Mouse (Mus musculus): ENCODE measurements around the gene Plpp3.

Plpp3 gene

DNA sequence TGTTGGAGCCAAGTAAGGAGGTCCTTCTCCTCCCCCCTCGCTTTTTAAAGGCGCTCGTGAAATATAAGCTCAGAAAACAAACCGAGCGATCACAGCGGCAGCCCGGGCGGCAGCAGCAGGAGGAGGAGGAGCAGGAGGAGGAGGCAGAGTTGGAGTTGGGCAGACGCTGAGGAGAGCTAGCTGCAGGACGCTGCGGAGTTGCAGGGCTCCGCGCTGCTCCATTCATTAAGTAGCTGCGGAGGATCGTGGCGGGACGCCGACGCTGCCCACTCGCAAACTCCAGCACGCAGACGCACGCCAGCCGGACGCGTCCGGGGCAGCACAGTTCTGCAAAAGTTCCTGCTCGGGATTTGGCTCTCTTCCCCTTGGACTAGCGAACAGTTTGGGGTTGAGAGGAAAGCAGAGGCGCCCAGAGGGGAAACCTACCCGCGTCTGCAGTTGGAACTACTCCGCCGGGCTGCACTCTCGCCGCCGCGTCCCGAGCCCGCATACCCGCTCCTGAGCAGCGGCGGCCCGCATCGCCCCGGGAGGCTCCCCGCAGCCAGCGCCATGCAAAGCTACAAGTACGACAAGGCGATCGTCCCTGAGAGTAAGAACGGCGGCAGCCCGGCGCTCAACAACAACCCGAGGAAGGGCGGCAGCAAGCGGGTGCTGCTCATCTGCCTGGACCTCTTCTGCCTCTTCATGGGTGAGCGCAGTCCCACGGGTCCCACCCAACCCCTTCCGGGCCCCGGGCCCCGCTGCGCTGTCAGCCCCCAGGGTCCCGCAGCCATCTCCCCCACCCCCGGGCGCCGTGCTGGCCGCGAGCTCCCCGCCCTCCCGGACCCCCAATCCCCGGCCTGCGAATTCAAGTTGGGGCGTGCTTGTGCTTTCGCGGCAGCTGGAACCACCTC, at the start of gene Plpp3:
Gene Plpp3 (plus strand): TSS at position 72 of the 893 bp plus-strand sequence.
- DNase-seq, result peak; percentile 58

GRCm38 (mm10) chr4:105107943-105108640, 49.1 kb upstream of the Plpp3 start:
- DNase-seq, result no peak

DNA sequence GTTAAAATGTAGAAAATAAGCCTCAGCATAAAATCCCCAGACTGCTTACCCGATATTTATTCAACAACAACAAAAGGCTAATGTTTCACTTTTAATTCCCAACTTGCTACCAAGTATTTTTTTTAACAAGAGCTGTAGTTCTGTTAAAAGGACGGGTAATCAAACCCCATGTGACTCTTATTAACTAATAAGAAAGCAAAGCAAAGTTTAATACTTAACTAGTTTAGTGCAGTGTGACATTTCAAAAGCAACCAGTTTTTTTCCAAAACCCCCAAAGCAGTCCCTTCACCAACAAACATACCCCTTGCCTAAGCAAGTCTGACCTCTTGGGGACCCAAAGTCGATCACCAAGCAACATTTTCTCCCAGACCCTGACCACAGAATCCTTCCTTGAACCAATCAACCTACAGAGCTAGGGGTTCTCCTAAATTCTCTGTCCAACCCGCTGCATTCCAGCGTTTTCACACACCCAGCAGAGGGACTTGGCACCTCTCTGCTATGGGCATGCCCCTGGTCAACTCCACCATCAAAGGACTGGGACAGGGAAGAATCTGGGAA, 48.4 kb upstream of the Plpp3 start:
- no peak for DNase-seq

GRCm38 (mm10) chr4:105109199-105109989, 47.8 kb upstream of the Plpp3 start, which contains the start of gene Prkaa2:
TSS of gene Prkaa2 (minus strand) at chr4:105109890.
- DNase-seq, result peak; percentile 82

GRCm38 (mm10) chr4:105109990-105110683, 47.0 kb upstream of the Plpp3 start:
- no peak for DNase-seq

- DNase-seq, result no peak
These were observed 46.5 kb upstream of the Plpp3 start for GRCm38 (mm10) chr4:105110684-105111035.

- DNase-seq, result no peak
These were observed 45.4 kb upstream of the Plpp3 start for GRCm38 (mm10) chr4:105111770-105112169.

GRCm38 (mm10) chr4:105113042-105113441, 44.1 kb upstream of the Plpp3 start:
- DNase-seq, result no peak

DNA sequence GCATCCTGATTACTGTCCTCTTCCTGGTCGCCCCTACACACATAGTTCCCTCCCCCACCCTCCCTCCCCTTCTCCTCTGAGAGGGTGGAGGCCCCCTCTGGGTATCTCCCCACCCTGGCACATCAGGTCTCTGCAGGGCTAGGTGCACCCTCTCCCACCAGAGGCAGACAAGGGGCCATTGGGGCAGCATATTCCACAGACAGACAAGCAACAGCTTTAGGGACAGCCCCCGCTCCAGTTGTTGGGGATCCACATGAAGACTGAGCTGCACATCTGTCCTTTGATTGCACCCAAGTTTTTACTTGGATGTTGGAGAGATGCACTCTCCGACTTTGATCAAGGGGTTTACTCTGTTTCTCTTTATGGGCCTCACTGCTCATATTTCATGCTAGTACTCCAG, 43.7 kb upstream of the Plpp3 start:
- DNase-seq, result no peak

GRCm38 (mm10) chr4:105121081-105121480, 36.1 kb upstream of the Plpp3 start:
- no peak for DNase-seq

DNA sequence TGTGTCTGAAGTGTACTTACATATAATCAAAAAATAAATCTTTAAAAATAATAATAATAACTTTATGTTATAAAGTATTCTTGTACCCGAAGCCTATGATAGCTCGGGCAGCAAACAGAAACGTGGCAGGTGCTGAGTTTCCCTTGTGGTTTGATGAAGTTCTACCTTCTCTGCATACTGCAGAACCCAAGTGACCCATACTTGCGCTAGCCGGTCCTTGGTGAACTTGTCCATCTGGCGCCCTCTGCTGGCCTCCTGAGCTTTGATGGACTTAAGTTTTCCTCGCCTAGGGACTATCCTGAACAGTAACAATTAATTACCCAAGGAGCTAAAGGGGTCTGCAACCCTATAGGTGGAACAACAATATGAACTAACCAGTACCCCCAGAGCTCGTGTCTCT, 34.7 kb upstream of the Plpp3 start:
- DNase-seq, result peak; percentile 69

- no peak for DNase-seq
These were observed 27.9 kb upstream of the Plpp3 start for GRCm38 (mm10) chr4:105129212-105129611.

DNA sequence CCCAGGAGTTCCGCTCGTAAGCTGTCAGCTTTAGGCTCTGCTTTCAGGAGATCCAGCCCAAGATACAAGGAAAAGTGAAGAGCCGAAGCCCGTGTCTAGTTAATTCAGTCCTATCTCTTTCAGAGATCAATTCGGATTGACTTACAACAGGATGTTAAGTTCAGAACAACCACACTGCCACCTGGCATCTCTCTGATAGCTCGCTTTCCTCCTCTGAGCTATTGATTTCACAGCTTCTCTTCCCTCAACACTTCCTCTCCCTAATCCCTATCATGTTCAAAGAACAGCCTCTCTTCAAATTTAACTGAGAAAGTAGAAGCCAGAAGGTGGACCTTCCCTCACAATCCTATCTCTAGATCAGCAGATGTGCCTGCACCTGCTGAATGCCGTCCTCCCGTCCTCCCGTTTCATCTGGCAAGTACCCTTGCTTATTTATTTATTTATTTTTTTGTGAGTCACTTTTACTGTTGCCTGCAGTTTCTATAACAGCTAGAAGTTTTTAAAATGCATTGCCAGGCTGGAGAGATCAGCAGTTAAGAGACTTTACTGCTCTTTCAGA, 25.3 kb upstream of the Plpp3 start:
- peak; percentile 30 for DNase-seq

DNA sequence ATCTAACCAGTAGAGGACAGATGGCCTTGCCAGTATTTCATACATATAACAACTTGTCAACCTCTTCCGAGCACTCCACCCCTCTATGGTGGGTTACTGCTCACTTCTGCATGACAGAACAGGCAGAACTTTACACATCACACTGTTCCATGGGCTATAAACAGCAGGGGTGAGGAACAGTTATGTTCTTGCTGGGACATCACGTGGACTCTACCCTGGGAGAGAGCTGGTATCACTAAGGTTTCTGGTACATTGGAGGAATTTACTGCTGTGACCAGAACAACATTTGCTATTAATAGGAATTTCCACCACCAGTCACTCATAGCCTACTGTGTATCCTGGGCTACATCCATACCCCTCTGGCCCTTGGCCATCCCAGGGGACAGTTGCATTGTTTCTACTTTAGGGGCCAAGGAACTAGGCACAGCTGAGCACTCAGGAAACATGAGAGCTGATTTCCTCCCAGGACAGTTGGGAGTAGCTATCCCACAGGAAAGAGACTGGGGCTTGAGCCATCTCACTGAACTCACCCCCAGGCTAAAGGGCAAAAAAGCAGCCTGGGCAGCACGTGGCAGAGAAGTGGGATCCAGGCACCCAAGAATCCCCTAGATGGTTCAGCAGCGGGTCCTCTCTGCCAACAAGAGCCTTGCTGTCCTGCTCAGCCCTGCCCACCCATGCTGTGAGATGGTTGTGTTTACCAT, 23.6 kb upstream of the Plpp3 start:
- no peak for DNase-seq

DNA sequence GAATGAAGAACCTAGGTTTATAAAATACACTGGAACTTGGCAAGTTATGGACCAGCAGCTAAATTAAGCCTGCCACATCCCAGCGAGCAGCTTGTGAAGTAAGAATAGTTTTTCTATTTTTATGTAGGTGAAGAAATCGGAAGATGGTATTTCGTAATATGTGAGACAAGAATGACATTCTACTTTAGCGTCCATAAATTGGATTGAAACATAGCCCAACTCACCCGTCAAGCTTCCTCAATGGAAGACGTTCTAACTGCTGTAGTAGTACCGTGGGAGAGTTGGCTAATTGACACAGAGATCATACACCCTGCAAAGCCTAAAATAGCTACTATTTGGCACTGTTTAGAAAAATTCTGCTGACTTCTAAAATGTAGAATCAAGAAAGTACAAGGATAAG, 7.7 kb upstream of the Plpp3 start:
- no peak for DNase-seq

DNA sequence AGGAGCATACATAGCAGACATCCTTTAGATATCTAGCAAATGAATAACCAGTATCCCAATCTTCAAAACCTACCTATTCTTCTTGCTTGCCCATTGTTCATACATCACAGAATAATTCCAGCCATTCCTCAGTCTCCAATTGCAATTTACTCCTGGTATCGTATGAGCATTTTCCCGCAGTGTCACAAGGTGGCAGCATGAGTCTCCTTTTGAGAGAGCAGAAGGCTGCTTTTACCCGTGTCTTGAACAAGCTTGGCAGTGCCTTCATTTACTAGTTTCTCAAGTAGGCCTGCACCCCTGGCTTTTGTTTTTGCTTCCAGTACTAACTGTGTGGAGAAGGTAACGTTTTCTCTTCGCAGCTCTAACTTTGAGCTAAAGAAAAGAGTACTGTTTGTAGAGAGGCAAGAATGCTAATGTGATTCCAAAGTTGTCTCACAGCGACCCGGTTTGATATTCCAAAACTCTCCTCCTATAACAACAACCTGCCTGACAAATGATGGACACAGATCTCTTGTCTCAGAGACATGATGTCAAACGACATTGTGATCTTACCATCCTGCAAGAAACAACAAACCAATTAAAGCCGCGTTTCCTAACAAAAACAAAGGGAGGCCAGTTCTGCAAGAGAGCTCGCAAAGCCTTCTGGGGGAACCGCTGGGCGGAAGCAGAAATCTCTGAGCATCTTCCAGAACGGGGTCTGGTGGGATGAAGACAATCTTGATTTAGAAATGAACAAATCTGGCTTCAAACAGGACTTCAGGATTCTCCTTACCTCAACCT, 5.0 kb upstream of the Plpp3 start:
- peak; percentile 68 for DNase-seq

DNA sequence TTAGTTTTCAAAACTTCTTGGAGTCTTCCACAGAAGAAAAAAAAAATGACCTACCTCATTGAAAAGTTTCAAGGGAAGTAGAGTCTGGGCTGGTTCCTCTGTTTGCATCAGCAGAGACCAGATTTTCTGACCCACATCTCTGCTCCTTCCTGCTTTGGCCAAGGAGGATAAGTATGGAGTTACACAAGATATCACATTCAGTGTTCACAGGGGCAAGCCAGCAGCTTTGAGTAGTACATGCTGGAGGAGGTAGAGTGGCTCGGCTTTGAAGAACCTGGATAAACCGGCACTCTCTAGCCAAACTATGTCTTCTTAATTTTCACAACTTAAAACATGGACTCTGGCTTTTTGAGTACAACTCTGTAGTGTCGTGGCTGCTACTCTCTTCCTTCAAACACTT, 3.9 kb upstream of the Plpp3 start:
- DNase-seq, result no peak

- DNase-seq, result no peak
These were observed 866 bp upstream of the Plpp3 start for GRCm38 (mm10) chr4:105156281-105156680.

- DNase-seq, result no peak
These were observed 232 bp upstream of the Plpp3 start for GRCm38 (mm10) chr4:105156955-105157275.

- DNase-seq, result peak; percentile 77
These were observed 1.0 kb downstream of the Plpp3 start for GRCm38 (mm10) chr4:105158169-105158555.
